Mouse (Mus musculus): Measurements from ENCODE around the gene Kcnj9.
A peak's percentile ranks its signal among the peaks of the same experiment; 100 is the strongest.

Gene Kcnj9

GRCm38 (mm10) chr1:172333512-172333911 lies 4.4 kb upstream of the Kcnj9 start:
- no peak for DNase-seq (ENCODE audit: low spot score in 2 of 2)

GRCm38 (mm10) chr1:172332925-172333324 lies 3.8 kb upstream of the Kcnj9 start:
- no peak for DNase-seq (ENCODE audit: low spot score in 2 of 2)

GRCm38 (mm10) chr1:172331422-172331947 lies 2.4 kb upstream of the Kcnj9 start:
- no peak for DNase-seq (ENCODE audit: low spot score in 2 of 2)

- DNase-seq (ENCODE audit: low spot score in 2 of 2) = no peak
Observed at GRCm38 (mm10) chr1:172329616-172330015, 498 bp upstream of the Kcnj9 start.

GRCm38 (mm10) chr1:172328461-172328860 lies 657 bp downstream of the Kcnj9 start:
- DNase-seq (ENCODE audit: low spot score in 2 of 2) = no peak

GRCm38 (mm10) chr1:172328041-172328440 lies 1.1 kb downstream of the Kcnj9 start:
- no peak for DNase-seq (ENCODE audit: low spot score in 2 of 2)

- DNase-seq (ENCODE audit: low spot score in 2 of 2) = no peak
Observed at GRCm38 (mm10) chr1:172327206-172328001, 1.7 kb downstream of the Kcnj9 start.

GRCm38 (mm10) chr1:172326684-172327083 lies 2.4 kb downstream of the Kcnj9 start:
- DNase-seq (ENCODE audit: low spot score in 2 of 2) = no peak

- peak; percentile 68 to 72 for DNase-seq (ENCODE audit: low spot score in 2 of 2)
Observed at GRCm38 (mm10) chr1:172325680-172326535, 3.2 kb downstream of the Kcnj9 start.

- peak; percentile 63 to 64 for DNase-seq (ENCODE audit: low spot score in 2 of 2)
Observed at GRCm38 (mm10) chr1:172324725-172325124, 4.4 kb downstream of the Kcnj9 start.

- DNase-seq (ENCODE audit: low spot score in 2 of 2) = no peak
Observed at GRCm38 (mm10) chr1:172323801-172324359, 5.2 kb downstream of the Kcnj9 start.

- DNase-seq (ENCODE audit: low spot score in 2 of 2) = no peak
Observed at GRCm38 (mm10) chr1:172323298-172323697, 5.8 kb downstream of the Kcnj9 start.

- no peak for DNase-seq (ENCODE audit: low spot score in 2 of 2)
Observed at GRCm38 (mm10) chr1:172322725-172323124, 6.4 kb downstream of the Kcnj9 start.

- no peak for DNase-seq (ENCODE audit: low spot score in 2 of 2)
Observed at GRCm38 (mm10) chr1:172319921-172320411, 9.2 kb downstream of the Kcnj9 start.

- DNase-seq (ENCODE audit: low spot score in 2 of 2) = no peak
Observed at GRCm38 (mm10) chr1:172319346-172319745, 9.8 kb downstream of the Kcnj9 start.

GRCm38 (mm10) chr1:172318424-172319035 lies 10.6 kb downstream of the Kcnj9 start:
- DNase-seq (ENCODE audit: low spot score in 2 of 2) = no peak

GRCm38 (mm10) chr1:172317946-172318345 lies 11.2 kb downstream of the Kcnj9 start:
- DNase-seq (ENCODE audit: low spot score in 2 of 2) = no peak

GRCm38 (mm10) chr1:172317431-172317830 lies 11.7 kb downstream of the Kcnj9 start:
- DNase-seq (ENCODE audit: low spot score in 2 of 2) = no peak

GRCm38 (mm10) chr1:172314911-172315310 lies 14.2 kb downstream of the Kcnj9 start:
- DNase-seq (ENCODE audit: low spot score in 2 of 2) = no peak

- DNase-seq (ENCODE audit: low spot score in 2 of 2) = no peak
Observed at GRCm38 (mm10) chr1:172313613-172314411, 15.3 kb downstream of the Kcnj9 start.

Measured in spleen, postnatal 36 days (tissue).